Mouse (Mus musculus): ENCODE measurements around the gene Vmn1r119. TPM values are rescaled to one million over a fixed set of nuclear protein-coding genes. Genes with fewer than 3 reads are reported as not detected.
"Not testable (repeated sequence)": the region's sequence is repeated elsewhere in the genome, so short reads cannot be mapped to it uniquely, and the experiment has no call there.

Vmn1r119 gene
- total RNA-seq (2021) = not detected

DNA sequence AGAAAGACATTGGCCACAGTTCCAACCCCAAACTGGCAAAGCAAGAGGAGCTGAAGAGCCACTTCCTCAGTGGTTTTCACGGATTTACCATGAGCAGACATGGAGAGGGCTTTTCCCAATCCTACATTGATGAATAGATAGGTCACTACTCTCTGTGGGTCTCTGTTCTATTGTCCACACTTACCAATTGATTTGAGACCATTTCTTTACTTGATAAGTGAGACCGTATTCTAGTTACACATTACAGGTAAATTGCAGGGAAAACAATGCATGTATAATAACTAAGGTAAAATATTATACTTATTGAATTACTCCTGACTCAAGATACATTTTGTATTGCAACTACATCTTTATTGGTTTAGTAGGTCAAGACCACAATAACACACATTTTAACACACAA is at the start of gene Vmn1r119:
Gene Vmn1r119, minus strand, starts transcription at position 101 of the 400 bp plus-strand sequence.
- DNase-seq (ENCODE audit: extremely low spot score in 1 of 2, low spot score in 1 of 2) = not testable (repeated sequence)

- DNase-seq (ENCODE audit: extremely low spot score in 1 of 2, low spot score in 1 of 2) = not testable (repeated sequence)
These were observed 41.4 kb upstream of the Vmn1r119 start, which contains the start of gene Vmn1r120 for GRCm38 (mm10) chr7:21053684-21054083. TSS of gene Vmn1r120 (minus strand) at chr7:21053784.

Other genes starting within 250 kb of the Vmn1r119 start
- gene Vmn1r112, start 241.3 kb downstream of the Vmn1r119 start, total RNA-seq (2021) = not detected
- not detected for gene Vmn1r113, start 225.2 kb downstream of the Vmn1r119 start, total RNA-seq (2021)
- not detected for gene Vmn1r114, start 200.3 kb downstream of the Vmn1r119 start, total RNA-seq (2021)
- gene Vmn1r115, start 167.5 kb downstream of the Vmn1r119 start, total RNA-seq (2021) = not detected
- gene Vmn1r116, start 140.2 kb downstream of the Vmn1r119 start, total RNA-seq (2021) = not detected
- not detected for gene Vmn1r117, start 128.3 kb downstream of the Vmn1r119 start, total RNA-seq (2021)
- gene Vmn1r118, start 100.1 kb downstream of the Vmn1r119 start, total RNA-seq (2021) = not detected
- gene Vmn1r120, start 41.3 kb upstream of the Vmn1r119 start, total RNA-seq (2021) = not detected
- not detected for gene Vmn1r121, start 86.1 kb upstream of the Vmn1r119 start, total RNA-seq (2021)
- not detected for gene Vmn1r122, start 121.7 kb upstream of the Vmn1r119 start, total RNA-seq (2021)
- not detected for gene Vmn1r123, start 149.7 kb upstream of the Vmn1r119 start, total RNA-seq (2021)
- gene Gm5157, start 178.0 kb upstream of the Vmn1r119 start, total RNA-seq (2021) = not detected
- not detected for gene Vmn1r124, start 248.2 kb upstream of the Vmn1r119 start, total RNA-seq (2021)